Mouse (Mus musculus) testis, adult 2 months (tissue): ENCODE measurements around the gene Impad1.

Experiments used
- CTCF ChIP-seq: fragments of 200-500 bp; IDR thresholded peaks from 2 replicates; pipeline ENCODE4 v1.5.1; 2012; ENCODE audit warnings: low read depth, mild to moderate bottlenecking, inconsistent platforms, low read length, moderate library complexity; ENCODE audit not compliant: control insufficient read depth, insufficient read depth, insufficient replicate concordance
- POLR2A ChIP-seq: fragments of 200-500 bp; IDR thresholded peaks from 2 replicates; pipeline ENCODE4 v1.6.1; 2012; ENCODE audit warnings: low read depth, mild to moderate bottlenecking, inconsistent platforms, low read length, moderate library complexity; ENCODE audit not compliant: control insufficient read depth

GRCm38 (mm10) chr4:4726241-4726776 is 66.8 kb downstream of the Impad1 start:
- TF ChIP-seq CTCF (no peak), POLR2A (no peak)
